Mouse (Mus musculus) heart, adult 11 months (tissue): Measurements from ENCODE around the gene Gpsm3.
A peak's percentile ranks its signal among the peaks of the same experiment; 100 is the strongest.

Experiments
- DNase-seq: peaks from one replicate; pipeline ENCODE4 v3.0.0; 2022

Gene Gpsm3

DNA sequence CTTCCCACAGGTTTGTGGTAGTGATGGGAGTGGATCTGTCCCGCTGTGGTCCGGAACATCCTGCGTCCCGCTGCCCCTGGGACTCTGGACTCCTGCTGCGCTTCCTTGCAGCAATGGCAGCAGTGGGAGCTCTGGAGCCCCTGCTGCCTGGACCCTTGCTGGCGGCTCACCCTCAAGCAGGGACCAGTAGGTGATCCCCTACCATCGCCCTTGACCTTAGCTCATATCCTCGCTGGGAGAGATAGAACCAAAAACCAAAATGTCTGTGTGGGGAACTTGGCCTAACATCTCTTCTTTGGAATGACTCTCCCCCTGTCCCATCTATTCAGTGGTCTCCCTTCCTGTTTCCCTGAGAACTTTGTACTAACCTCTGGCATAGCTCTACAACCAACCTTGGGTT, 5.8 kb upstream of the Gpsm3 start:
- DNase-seq, result peak; percentile 91

DNA sequence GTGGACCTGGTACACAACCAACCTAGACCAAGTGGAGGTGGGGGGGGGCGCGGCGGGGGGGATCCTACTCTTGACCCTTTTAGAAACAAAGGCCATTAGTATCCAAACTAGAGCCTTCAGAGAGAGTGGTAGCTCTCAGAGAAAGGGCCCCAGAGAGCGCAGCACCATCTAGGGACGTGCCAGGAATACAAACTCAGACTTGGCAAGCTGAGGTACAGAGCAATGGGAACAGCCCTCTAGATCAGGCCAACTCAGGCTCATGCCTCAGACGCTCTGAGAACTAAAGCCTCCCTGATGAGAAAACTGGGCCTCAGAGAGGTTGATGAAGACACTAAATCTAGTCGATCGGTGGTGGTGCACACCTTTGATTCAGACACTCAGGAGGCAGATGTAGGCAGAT, 4.5 kb upstream of the Gpsm3 start:
- no peak for DNase-seq

DNA sequence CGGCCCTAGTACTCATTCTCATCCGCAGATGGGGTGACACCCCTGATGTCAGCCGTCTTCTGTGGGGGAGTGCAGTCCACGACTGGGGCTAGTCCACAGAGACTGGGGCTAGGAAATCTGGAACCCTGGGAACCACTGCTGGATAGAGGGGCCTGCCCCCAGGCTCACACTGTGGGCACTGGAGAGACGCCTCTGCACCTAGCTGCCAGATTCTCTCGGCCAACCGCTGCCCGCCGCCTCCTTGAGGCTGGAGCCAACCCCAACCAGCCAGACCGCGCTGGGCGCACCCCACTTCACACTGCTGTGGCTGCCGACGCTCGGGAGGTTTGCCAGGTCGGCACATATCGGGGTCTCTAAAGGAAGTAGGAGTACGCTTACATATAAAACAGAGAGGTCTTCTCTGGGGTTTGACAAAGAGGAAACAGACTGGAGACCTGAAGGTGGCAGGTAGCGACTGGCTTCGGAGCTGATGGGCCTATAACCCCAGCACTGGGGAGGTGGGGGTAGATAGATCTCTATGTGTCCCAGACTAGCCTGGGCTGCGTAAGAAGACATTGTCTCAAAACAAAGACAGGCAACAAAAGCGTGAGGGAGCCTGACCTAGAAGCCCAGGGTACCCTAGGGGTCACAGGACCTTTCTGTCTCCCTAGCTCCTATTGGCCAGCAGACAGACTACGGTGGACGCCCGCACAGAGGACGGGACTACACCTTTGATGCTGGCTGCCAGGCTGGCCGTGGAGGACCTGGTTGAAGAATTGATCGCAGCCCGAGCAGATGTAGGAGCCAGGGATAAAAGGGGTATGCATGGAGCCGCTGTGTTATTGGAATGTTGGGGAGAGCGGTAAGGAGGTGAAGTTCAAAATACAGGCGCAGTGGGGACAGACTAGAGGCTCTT, 3.5 kb upstream of the Gpsm3 start:
- peak; percentile 96 for DNase-seq

DNA sequence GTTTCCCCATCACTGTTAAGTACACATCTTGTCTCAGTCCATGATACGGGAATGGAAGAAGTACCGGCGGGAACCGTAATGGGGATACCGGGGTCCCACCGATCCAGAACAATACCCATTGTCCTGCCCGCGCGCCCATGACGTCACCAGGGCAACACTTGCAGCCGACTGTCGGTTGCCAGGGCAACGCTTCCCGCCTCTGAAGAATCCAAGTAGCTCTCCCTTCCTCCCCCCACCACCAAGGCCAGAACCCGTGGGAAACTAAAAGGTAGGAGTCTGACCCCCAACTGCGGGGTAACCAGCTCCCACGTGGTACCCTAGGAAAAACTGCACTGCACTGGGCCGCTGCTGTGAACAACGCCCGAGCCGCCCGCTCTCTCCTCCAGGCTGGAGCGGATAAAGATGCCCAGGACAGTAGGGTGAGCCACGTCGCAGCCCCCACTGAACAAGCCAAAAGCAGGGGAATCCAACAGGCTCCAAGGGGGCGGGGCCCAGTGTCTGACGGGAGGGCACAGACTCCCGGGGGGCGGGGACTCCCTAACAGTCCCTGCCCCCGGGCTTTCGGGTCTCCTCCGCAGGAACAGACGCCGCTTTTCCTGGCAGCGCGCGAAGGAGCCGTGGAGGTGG, 2.7 kb upstream of the Gpsm3 start:
- DNase-seq, result peak; percentile 99

DNA sequence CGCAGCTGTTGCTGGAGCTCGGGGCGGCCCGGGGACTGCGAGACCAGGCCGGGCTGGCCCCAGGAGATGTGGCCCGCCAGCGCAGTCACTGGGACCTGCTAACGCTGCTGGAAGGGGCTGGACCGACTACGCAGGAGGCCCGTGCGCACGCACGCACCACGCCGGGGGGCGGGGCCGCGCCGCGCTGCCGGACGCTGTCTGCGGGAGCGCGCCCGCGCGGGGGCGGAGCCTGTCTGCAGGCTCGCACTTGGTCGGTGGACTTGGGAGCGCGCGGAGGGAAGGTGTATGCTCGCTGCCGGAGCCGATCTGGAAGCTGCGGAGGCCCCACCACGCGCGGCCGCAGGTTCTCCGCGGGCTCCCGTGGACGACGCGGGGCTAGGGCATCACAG, 2.2 kb upstream of the Gpsm3 start:
- peak; percentile 100 for DNase-seq

DNA sequence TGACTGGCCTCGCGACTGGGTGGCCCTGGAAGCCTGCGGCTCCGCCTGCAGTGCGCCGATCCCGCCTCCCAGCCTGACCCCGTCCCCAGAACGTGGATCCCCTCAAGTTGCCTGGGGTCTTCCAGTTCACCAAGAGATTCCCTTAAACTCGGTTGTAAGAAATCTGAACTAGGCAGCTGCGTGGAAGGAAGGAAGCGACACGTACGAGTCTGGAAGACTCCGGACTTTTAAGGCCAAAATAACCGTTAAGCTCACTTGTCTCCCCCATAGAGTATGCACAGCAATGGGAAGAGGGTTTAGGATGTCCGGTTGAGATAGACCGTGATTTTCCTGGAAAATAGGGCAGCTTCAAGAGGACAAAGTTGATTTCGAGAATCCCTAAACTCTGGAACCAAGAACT, 1.8 kb upstream of the Gpsm3 start:
- no peak for DNase-seq

DNA sequence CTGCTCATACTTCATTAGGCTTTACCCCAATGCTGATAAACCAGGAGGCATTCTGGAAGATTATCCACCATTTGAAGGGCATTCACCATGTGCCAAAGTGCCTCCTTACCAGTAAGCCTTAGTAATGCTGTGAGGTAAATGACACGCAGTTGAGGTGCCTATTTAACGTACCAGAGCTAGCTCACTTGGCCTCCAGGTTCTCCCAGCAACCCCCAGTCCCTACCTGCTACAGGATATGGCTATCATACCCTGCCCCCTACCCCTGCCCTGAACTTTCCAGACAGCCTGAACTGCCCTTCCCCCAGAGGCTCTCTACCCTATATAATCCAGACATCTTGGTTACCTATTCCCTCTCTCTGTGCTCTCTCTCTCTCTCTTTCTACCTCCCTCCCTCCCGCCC, 839 bp upstream of the Gpsm3 start:
- peak; percentile 94 for DNase-seq

DNA sequence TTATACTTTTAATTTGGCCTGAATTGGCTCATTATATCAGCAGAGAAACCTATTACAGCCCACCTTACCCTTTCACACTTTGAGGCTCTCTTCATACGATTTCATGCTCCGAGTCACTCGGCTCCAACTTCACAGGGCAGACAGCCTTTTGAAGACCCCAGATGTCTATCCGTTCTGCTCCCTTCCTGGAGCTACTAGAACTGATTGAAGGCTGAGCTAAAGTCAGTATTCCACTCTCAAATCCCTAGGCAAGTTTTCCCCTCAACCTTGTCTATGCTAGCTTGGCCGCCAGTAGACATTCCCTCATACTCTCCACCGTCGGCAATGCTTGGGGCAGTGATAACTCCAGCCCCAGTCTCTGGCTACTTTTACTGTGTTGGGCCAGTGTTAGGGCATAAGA, 400 bp upstream of the Gpsm3 start:
- DNase-seq, result no peak

DNA sequence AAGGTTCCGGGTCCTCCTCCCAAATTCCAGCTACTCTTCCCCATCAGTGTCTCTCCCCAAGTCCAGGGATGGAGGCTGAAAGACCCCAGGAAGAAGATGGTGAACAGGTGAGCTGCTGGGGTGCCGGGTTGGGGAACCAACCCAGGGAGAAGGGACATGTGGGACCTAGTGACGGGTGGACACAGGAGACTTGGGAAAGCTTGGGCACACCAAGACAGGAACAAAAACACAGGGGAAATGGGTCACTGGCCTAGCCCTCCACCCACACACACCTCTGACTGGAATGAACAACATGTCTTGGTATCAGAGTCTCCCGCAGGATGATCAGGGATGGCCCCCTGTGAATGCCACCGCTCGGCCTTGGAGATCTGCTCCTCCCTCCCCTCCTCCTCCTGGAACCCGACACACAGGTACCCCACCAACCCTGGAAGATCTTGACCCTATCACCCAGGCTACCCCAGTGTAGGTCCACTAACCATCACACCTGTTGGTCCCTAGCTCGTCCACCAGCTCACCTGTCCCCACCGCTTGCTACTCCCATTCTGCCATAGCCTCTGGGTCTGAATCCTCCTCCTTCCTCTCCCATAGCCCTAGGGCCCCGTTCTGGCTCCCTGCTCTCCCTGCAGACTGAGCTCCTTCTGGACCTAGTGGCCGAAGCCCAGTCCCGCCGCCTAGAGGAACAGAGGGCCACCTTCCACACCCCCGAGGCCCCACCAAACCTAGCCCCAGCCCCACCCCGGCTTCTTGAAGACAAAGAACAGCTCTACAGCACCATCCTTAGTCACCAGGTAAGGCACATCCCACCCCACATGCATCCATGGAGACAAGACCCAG, 765 bp downstream of the Gpsm3 start:
- DNase-seq, result peak; percentile 96

DNA sequence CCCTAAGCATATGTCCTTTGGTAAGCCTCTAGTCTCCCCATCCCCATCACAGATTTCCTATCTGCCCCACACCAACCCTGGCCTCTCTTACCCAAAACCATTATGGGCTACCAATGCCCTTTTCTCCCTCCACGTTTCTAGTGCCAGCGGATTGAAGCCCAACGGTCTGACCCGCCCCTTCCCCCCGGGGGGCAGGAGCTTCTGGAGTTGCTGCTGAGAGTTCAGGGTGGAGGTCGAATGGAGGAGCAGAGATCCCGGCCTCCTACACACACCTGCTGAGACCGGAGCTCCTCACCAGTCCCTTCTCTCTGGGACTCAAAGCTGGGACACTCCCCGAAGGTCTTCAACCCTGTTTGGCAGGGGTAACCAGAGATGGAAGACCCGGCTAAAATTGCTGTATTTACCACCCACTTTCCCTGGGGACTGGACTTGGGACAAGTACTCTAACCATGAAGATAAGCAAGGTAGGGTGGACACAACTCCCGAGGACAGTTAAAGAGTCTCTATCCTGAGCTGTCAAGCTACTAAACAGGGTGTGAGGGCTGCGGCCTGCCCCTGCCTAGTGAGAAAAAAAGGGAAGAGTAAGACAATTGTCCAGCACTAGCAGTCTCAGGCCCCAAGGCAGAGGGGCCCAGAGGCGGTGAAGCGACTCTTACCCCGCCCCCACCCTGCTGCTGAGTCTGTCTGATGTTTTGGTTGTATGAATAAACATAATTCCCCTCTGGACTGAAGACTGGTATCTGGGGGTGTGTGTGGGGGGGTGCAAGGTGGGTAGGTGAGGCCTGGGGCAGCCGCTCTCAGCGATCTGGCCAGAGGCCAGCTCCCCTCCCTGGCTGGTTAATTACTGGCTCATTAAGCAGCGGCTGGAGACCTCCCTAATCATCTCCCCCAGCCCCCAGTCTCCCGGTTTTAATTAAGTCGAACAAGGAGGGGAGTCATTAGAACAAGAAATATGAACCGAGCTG, 1.7 kb downstream of the Gpsm3 start, which contains the start of gene Pbx2:
Gene Pbx2 (plus strand): TSS at position 238 of the 965 bp plus-strand sequence.
- DNase-seq, result peak; percentile 96

DNA sequence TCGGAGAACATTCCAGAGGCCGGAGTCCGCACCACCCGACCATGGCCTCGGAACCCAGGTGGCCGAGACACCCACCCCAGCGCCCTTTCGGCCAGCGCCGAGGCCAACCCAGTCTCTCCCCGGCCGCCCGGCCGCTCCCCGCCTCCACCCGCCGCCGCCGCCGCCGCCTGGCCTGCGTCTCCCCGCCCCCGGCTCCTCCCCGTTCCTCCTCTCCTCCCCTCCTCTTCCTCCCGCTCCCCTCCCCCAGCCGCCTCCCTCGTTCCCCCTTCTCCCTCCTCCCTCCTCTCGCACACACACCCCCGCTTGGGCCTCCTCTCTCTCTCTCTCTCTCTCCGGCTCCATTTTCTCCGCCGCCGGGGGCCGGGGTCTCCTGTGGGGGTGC, 2.4 kb downstream of the Gpsm3 start:
- DNase-seq, result peak; percentile 99

DNA sequence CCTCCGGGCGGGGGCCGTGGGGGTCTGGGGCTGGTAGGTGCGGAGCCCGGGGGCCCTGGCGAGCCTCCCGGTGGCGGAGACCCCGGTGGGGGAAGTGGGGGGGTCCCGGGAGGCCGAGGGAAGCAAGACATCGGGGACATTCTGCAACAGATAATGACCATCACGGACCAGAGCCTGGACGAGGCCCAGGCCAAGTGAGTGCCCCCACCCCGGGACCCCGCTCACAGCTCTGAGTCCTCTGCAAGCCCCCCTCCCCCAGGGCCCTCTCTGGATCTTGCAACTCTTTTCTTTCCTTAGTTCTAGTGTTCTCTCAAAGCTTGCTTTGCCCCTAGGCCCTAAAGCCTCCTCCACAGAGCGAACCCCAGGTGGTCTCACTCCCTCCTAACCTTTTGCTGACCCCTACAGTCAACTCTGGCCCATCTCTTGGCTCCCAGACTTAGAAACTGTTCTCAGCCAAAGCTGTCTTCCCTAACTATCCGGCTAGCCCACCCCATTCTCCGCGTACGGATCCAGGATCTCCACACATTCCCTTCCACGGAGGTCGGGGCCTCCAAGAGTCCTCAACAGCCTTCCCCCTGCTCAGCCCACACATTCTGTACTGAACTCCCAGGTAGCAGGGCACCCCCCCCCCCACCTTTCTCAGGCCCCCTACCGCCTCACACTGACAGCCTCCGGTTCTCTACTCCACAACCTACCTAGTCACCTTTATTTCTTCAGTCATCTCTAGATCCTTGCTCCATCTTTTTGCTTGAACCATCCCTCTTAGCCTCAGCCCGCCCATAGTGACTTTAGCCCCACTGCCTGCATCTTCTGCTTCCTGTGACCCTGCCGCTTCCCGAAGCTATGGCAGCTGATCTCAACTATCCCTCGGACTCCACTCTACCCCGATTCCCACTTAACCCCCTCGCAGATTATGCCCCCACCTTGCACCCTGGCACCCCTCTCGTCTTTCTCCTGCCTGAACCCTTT, 3.3 kb downstream of the Gpsm3 start:
- DNase-seq, result peak; percentile 95

DNA sequence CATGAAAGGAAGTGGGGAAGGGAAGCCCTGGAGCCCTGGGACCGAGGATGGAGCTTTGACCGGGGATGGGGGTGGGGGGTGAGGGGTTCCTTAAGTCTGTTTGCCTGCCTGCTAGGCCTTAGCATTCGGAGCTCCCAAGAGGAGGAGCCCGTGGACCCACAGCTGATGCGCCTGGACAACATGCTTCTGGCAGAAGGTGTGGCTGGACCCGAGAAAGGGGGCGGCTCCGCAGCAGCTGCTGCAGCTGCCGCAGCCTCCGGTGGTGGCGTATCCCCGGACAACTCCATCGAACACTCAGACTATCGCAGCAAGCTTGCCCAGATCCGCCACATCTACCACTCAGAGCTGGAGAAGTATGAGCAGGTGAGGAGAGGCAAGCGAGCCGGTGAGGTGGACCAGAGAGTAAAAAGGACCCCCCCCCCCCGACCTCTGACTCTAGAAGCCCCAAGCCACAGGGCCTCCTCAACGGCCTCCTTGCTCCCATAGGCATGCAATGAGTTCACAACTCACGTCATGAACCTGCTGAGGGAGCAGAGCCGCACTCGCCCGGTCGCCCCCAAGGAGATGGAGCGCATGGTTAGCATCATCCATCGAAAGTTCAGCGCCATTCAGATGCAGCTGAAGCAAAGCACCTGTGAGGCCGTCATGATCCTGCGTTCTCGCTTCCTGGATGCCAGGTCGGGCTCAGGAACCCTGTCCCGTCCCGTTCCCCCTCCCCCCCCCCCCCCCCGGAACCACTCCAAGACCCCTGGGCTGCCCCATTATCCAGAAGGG, 4.3 kb downstream of the Gpsm3 start:
- peak; percentile 94 for DNase-seq

DNA sequence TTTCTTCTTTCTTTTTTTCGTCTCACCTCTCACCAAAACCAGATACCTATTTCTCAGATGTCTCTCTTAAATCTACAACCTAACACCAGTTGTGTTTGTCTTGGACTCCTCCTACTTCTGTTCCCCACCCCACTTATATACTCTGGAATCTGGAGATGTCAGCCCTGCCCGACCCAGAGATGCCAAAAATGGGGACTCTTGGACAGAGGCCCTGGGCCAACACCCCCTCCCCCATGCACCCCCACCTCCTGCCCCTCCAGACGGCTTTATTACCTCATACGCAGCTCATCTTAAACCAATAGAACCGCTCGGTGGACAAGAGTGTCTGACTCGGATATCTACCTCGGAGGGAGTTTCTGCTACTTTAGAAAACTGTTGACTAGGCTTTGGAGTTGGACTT, 6.5 kb downstream of the Gpsm3 start:
- DNase-seq, result no peak

DNA sequence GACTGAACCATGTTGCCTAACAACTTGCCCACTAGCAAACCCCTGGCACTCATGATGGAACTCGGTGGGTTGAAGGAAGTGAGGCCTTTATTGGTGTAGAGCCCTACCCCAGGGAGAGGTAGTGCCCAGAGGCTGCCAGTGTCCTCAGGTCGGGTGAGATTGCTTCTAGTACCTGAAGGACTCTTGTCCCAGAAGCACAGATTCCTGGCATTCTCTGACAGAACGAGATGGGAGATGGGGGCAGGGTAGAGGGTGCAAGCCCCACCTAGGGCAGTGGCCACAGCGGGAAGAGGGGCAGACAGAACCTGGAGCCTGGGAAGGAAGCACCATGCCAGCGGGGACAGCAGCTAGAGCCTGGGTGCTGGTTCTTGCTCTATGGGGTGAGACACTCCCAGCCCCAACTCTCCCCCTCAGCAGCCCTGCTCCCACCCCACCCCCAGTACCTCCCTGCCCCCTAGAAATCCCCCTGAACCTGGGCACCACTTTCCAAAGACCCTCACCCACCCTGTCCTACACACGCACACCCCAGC, 8.0 kb downstream of the Gpsm3 start, which contains the start of gene Ager:
Gene Ager (plus strand): TSS at position 297 of the 530 bp plus-strand sequence.
- DNase-seq, result no peak

DNA sequence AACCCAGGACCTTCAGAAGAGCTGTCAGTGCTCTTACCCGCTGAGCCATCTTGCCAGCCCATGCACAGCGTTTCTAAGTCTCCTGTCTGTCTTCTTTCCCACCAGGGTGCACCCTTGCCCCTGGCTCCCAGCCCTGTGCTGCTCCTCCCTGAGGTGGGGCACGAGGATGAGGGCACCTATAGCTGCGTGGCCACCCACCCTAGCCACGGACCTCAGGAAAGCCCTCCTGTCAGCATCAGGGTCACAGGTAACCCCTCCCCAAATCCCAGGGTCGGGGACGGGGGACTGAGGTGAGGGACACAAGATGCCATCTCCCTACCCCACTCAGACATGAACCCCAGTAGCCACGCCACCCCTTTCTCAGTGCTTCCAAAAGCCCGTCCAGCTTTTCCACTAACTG, 10.3 kb downstream of the Gpsm3 start:
- DNase-seq, result no peak

DNA sequence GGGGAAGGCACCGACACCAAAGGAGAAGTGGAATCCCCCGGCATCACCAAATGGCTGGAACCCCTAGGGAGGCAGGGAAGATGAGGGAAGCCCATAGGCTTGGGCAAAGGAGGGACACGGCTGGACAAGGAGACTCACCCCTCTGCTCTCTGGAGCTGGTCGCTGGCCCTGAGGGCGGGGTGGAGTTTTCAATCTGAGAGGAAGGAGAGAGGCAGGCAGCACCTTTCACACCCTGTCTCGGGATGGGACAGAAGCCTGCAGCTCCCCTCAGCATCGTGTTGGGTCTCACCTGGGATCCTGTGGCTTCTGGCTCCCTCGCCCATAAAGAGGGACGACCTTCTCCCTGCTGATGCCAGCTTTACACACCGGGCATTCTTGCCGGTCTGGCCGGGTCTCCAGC, 12.2 kb downstream of the Gpsm3 start:
- no peak for DNase-seq

DNA sequence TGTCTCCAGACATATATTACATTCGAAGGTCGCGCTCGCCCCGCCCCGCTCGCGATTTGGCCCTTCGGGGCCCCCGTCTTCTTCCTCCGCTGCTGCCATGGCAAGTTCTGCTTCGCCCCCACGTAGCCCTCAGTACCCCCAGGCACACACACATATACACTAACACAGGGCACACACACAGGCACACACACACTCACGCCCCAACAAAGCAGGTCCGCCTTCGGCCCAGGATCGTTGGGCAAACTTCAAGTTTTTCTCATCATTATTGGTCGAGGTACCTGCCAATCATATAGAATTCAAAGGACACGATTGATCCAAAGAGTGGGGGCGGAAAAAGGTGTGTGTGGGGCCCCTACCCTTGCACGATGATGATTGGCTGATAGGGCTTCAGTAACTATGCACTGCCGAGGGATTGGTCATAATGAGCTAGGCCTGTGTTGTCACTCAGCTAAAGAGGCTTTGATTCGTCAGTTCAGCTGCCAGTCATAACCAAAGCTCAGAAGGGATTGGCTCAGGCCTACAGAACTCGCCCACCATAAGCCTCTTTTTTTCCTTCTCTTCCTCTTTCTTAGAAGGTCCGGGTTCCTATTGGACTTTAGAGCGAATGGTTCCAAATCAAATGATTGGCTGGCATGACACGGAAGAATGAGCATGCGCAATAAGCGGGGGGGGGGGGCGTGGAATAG, 13.9 kb downstream of the Gpsm3 start, which contains the start of gene Rnf5:
Gene Rnf5 (minus strand): TSS at position 316 of the 686 bp plus-strand sequence.
- DNase-seq, result peak; percentile 100

DNA sequence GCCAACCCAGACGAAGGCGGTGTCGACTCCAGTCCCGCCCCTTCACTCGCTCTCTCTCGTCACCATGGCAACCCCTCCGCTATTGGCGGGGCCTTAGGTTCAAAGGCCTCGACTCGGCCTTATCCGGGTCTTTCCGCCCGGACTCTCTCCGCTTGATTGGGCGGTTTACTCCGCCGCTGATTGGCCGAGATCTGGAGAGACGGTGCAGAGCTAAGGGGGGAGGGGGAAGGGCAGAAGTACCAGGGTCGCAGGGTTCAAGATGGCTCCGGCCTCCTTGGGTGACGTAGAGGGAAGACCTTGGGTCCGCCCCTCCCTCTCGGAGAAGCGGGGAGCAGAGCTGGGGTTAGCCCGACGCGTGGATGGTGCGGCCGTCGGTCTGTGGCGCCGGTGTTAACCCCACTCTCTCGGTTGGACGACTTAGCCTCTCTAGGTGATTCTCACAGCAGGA, 14.5 kb downstream of the Gpsm3 start, which contains the start of gene Agpat1:
Gene Agpat1 (plus strand): TSS at position 202 of the 448 bp plus-strand sequence.
- peak; percentile 100 for DNase-seq
